Mouse (Mus musculus) adrenal gland (tissue): ENCODE measurements around the gene Eno2.

Source experiments
- intact Hi-C: fragments of 180-260 bp; cut with DNase I; formaldehyde crosslinking; loops from one replicate; pipeline ENCODE4 v1.15.1; 2025

Eno2 gene

GRCm38 (mm10) chr6:124742839-124743514 is 26.5 kb downstream of the Eno2 start:
- intact Hi-C loops, result no loop called here

DNA sequence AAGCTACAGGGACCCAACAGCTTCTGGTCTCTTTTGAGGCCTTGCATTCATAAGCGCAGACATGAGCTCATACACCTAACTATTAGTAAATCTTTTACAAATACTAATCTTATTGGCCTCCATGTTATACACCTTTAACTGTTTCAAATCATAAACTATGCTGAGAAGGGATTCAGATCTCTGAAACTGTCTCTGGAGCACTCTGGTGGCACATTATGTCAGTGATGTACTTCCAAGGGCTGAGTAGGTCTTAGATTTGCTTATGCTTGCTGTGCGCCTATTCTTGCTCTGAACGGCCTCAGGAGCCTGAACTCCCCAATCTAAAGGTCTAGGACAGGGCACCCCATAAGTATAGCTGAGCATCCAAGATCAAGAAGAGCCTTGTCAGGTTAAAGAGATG is 27.6 kb downstream of the Eno2 start:
- intact Hi-C loops, result no loop called here

- intact Hi-C loops, result no loop called here
Measured at GRCm38 (mm10) chr6:124740888-124741761, 28.3 kb downstream of the Eno2 start, which contains the start of gene Grcc10. Gene Grcc10, minus strand, starts transcription at chr6:124741374.

- intact Hi-C loops, result no loop called here
Measured at GRCm38 (mm10) chr6:124740211-124740887, 29.1 kb downstream of the Eno2 start.

- intact Hi-C loops, result no loop called here
Measured at GRCm38 (mm10) chr6:124739231-124739796, 30.2 kb downstream of the Eno2 start.

DNA sequence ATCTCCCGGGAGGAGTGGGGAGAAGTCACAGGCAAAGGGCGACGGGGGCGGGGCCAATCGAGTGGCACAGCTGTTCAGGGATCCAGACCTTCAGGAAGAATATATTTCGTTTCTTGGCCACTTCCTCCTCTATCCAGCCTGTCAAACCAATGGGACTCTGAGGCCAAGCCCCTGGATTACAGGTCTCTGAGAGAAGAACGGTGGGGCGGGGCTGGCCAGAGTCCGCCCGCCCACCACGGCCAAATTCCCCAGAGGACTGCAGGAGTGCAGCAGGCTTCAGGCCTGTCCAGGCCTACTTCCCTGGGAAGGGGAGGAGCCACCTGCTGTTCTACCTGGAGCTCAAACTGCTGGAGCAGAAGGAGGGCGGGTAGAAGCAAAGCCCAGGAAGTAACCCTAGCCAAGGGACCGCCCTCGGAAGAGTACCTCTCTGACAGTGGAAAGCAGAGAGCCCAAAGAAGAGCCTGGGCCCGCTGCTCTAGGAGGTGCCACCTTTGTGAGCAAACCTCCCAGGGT is 30.9 kb downstream of the Eno2 start, which contains the start of gene Ptpn6:
Gene Ptpn6, minus strand, starts transcription at position 204 of the 513 bp plus-strand sequence.
- intact Hi-C loops, result no loop called here

DNA sequence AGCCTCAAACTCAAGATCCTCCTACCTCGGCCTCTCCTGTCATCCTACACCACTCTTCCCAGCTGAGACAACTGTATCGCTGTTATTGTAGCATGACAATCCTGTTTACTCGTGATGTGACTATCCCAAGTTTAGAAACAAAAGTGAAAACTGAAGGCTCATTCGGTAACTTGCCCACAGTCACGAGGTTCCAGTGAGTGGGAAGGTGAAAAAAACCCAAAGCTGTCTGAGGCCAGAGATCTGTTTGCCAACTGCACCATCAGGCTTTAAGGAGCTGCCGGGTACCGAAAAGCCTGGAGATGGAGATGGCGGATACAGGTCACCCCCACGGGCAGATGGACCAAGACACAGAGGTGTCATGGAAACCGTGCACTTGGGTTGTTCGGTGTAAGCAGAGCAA is 32.4 kb downstream of the Eno2 start:
- intact Hi-C loops, result no loop called here

DNA sequence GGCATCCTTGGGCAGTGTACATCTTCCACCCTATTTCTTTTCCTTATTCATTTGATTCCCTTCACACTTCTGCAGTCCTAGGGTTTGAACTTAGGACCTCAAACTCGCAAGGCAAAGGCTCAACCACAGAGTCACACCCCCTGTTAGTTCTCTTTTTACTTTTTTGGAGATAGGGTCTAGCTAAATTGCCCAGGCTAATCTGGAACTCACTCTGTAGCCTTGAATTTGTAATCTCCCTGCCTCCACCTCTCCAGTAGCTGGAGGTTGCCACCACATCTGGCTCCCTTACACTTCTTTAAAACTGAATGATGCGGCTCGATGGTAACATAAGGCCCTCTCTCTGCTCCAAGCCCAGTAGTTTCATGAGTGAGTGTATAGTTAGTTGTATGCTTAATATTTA is 35.1 kb downstream of the Eno2 start:
- intact Hi-C loops, result no loop called here

DNA sequence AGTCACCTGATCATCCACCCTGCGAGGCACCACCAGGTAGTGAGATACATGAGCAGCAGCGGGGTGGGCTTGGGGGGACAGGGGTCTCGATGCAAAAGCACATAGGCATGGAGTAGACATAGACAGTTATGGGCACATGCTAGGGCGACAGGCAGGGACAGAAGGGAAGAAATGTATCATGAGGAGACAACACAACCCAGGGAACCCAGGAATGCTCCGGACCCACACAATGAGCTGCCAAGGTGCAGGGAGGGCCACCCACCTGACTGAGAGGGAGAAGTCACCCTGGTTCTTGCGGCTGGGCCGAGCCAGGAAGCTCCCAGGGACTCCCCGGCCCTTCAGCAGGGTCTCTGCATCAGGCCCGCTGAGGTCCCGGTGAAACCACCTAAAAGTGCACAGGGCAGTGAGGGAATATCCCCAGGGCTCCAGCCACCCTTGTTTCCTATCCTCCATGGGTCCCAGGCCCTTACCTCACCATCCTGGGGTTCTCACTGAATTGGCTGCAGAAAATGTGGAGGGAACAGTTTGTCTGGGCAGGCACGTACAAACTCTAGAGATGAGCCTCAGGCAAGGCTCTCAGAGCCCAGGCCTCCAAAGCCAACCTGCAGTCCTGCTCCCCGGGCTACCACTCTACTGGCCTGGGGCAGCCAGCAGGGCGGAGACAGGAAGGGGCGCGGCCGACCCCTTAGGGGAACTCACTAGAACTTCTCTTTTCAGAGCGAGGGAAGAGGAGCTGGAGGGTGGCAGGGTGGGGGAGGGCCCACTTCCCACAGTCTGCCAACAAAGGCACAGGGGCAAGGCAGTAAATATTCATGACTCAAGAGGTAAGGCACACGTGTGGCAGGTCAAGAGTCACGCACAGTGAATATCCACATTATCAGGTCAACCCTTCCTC is 36.8 kb downstream of the Eno2 start:
- intact Hi-C loops, result no loop called here

- intact Hi-C loops, result no loop called here
Measured at GRCm38 (mm10) chr6:124731038-124731437, 38.4 kb downstream of the Eno2 start.

DNA sequence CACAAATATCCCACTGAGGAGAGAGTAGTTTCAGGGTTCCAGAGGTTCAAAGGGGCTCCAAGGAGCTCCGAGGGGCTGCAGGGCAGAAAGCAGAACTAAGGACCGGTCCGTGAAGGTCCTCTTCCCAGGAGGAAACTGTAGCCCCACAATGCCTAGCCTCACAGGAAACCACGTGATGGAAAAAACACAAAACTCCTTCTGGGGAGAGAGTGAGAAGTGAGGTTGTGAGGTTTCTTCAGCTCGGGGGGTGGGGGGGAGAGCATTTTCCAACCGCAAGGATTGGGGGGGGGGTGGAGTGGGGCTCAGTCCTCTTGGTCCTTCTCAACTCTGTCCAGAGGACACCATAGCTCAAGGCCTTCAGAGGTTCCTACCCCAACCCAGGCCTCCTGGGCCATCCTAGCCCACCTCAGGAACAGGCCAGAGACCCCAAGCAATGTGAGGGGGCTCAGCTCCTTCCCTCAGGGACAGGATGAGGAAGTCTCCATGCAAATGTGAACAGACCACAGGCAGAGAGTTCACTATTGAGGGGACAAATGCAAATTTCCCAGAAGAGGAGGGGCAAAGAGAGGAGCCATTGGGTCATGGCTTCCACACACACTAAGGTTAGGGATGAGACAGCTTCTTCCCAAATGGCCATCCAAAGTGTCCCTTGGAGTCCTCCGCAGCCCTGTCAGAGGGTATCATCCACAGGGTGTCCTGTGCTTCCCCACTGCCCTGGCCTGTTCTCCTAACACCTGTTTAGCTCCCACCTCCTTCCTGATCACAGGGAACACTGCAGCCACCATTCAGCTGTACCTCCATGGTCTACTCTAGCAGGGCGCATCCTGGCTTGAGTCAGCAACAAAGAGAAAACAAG is 39.4 kb downstream of the Eno2 start:
- intact Hi-C loops, result no loop called here

DNA sequence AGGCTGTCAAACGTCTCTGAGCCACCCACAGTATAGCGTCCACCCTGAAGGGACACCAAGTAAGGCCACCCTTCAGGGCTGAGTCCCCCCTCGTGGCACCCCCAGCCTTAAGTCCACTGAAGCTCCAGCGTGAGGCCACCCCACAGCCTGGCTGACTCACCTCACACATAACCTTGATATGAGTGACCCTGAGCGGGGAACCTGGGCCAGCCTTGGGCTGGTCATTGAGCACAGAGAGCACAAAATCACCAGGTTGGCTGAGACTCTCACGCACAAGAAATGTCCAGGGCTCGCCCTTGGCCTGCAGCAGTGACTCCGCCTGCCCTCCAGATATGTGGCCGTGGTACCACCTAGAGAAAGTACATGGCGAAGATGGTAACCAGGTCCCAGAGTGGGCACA is 40.9 kb downstream of the Eno2 start:
- intact Hi-C loops, result no loop called here

- intact Hi-C loops, result no loop called here
Measured at GRCm38 (mm10) chr6:124724472-124724871, 45.0 kb downstream of the Eno2 start.

DNA sequence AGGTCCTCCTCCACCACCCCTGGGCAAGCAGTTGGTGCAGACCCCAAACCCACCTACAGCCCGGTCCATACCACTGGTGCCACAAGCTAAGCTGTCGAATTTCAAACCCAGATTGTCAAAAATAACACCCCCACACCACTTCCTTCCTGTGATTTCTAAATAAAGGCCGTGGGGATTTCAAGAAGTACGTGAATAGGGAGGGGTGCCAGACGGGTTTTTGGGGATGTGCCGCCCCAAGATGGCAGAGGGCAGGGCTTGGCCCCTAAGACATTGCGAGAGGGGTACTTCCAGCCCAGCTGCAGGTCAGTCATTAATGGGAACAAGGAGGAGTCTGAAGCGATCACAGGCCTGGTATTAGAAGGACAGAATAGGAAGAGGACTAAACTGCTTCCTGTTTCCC is 45.9 kb downstream of the Eno2 start:
- intact Hi-C loops, result no loop called here

DNA sequence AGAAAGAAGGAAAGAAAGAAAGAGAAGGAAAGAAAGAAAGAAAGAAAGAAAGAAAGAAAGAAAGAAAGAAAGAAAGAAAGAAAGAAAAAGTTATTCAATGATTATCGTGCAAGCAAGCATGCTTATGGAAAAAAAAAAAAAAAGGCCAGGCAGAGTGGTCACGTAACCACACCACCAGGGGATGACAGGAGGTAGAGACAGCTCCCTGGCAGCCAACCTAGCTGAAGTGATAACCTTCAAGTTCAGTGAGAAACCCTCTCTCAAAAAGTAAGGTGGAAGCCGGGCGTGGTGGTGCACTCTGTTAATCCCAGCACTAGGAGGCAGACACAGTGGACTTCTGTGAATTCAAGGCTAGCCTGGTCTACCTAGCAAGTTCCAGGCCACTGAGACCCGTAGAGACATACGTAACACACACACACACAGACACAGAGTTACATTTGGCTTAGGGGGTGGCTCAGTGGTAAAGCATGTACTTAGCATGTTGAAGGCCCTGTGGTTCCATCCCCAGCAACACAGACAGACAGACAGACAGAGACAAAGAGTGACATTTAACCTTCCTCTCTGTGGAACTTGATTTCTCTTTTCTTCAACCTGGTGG is 46.5 kb downstream of the Eno2 start:
- intact Hi-C loops, result no loop called here

DNA sequence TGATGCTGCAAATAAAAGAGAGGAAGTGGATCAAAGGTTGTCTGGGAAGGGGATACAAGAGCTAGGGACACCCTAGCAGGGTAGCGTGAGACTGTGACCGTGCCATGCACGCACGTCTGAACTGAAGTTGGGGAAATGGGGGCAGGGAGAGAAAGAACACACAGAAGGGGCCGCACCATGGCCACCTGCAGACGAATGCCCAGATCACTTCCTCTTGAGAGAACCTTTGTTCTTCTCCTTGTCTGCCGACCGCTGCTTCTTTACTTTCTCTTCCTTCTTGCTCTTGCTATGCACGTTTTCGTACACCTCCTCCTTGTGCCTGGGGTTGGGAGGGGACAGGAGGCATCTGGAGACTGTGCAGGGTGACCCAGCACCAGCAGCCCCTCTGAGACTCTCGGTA is 48.6 kb downstream of the Eno2 start:
- intact Hi-C loops, result no loop called here

- intact Hi-C loops, result no loop called here
Measured at GRCm38 (mm10) chr6:124719354-124719978, 50.0 kb downstream of the Eno2 start.

DNA sequence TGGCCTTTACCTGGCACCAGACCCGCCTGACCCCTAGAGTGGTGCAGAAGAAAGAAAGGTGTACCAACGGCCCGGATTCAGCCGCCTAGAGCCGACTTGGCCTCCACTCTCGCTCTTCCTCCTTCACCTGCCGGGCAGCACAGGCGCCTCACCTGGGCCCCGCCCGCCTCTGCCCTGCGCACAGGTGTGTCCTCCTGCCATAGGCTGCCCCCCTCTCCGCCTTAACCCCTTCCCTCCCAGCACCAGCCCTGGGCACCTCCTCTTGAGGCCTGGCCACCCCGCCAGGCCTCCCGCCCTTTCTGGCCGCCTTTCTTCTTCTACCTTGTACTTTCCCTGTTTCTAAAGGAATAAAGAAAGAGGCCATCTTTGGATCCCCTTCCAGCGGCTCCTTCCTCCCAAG is 50.8 kb downstream of the Eno2 start:
- intact Hi-C loops, result no loop called here

- intact Hi-C loops, result no loop called here
Measured at GRCm38 (mm10) chr6:124717968-124718367, 51.5 kb downstream of the Eno2 start.
